ENCODE assay signal across 4 mouse cellular contexts in the genomic region with DNA sequence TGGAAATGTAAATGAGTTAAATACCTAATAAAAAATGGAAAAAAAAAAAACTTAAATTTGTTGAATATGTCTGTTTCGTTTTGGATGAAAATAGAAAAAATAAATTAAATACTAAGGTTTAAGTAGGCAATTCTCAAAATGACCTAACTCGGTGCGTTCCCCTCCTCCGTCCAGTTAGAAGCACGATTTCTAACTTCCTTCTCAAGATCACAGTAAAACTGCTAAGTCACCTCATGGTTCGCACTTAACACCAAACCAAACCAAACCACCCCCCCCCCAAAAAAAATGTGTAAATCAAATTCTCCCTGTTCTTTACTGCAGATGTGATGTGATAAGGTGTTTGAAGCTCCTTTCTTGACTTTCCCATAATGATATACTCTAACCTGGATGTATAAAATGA.
ATAC-seq lines count a peak whose summit lies in the region.
"Not testable (repeated sequence)": the region's sequence is repeated elsewhere in the genome, so short reads cannot be mapped to it uniquely, and the experiment has no call there.

No protein-coding gene starts in this region.

- ATAC-seq in common myeloid progenitor, adult 5-6 weeks (replicated peaks; ENCODE audit: low read depth, poor library complexity, severe bottlenecking), result peak; percentile 76
- ATAC-seq in erythroid progenitor cell, adult 5-6 weeks (replicated peaks; ENCODE audit: low FRiP score, poor library complexity, severe bottlenecking), result peak; percentile 92
- 0 out of 2 replicates have a peak, but pooled peaks have one; percentile 39 for ATAC-seq in liver, embryonic 16.5 days (ENCODE audit: low read depth)
- ATAC-seq in megakaryocyte progenitor cell, adult 5-6 weeks (replicated peaks; ENCODE audit: poor library complexity), result peak; percentile 68; the same call in 1 of the 2 replicates

- not testable (repeated sequence) for H3K9ac ChIP-seq in liver, embryonic 16.5 days (ENCODE audit: low read depth, low read length)

- H3K4me1 ChIP-seq in liver, embryonic 16.5 days (ENCODE audit: control insufficient read depth, low read depth, low read length), result not testable (repeated sequence)

- H3K27ac ChIP-seq in liver, embryonic 16.5 days (ENCODE audit: low read length), result not testable (repeated sequence)

- not testable (repeated sequence) for H3K4me3 ChIP-seq in liver, embryonic 16.5 days (ENCODE audit: low read depth, low read length)

- WGBS in liver, embryonic 16.5 days (ENCODE audit: insufficient replicate concordance), result 58% methylated on average over 2 of the region's 6 CpGs

- H3K9me3 ChIP-seq in liver, embryonic 16.5 days (replicated peaks; ENCODE audit: control insufficient read depth, low read length), result not testable (repeated sequence)

- not testable (repeated sequence) for H3K27me3 ChIP-seq in liver, embryonic 16.5 days (ENCODE audit: control insufficient read depth, insufficient read depth, low read depth, low read length)

- H3K4me2 ChIP-seq in liver, embryonic 16.5 days (ENCODE audit: low read depth, low read length), result not testable (repeated sequence)

- not testable (repeated sequence) for H3K36me3 ChIP-seq in liver, embryonic 16.5 days (ENCODE audit: control insufficient read depth, insufficient read depth)

Comparison
In these comparisons a context has a peak if more than half of its experiments do, and no peak if none do; other contexts are left out.
1. ATAC-seq: peak in every context shown above with its lines; median percentile 92 in erythroid progenitor cell, adult 5-6 weeks; 76 in common myeloid progenitor, adult 5-6 weeks; 68 in megakaryocyte progenitor cell, adult 5-6 weeks; 39 in liver, embryonic 16.5 days.